Mouse (Mus musculus) kidney, embryonic 16.5 days (tissue): ENCODE data around the gene Luzp1. TPM values are rescaled to one million over a fixed set of nuclear protein-coding genes. Genes with fewer than 3 reads are reported as not detected.

Experiments
- ATAC-seq: fragments of 200-750 bp; cut with Nextera tagmentation; 2 replicates; pipeline ENCODE4 v1.8.0; 2017; ENCODE audit warnings: moderate TSS enrichment; ENCODE audit not compliant: low FRiP score, low TSS enrichment
- H3K27ac ChIP-seq: fragments of 300-500 bp; sonication (generic); 2 replicates; pipeline ENCODE4 v1.5.1; 2014; ENCODE audit warnings: low read length
- H3K27me3 ChIP-seq: fragments of 300-500 bp; sonication (generic); 2 replicates; pipeline ENCODE4 v1.6.1; 2014; ENCODE audit warnings: low read length, control low read depth, mixed read lengths; ENCODE audit not compliant: insufficient read depth
- H3K36me3 ChIP-seq: fragments of 300-500 bp; sonication (generic); 2 replicates; pipeline ENCODE4 v1.6.1; 2014; ENCODE audit warnings: low read length, control low read depth, mixed read lengths; ENCODE audit not compliant: insufficient read depth
- H3K4me1 ChIP-seq: fragments of 300-500 bp; sonication (generic); 2 replicates; pipeline ENCODE4 v1.6.1; 2014; ENCODE audit warnings: low read length, control low read depth, mixed read lengths; ENCODE audit not compliant: insufficient read depth
- H3K4me2 ChIP-seq: fragments of 300-500 bp; sonication (generic); replicated peaks from 2 replicates; pipeline ENCODE4 v1.6.1; 2014; ENCODE audit warnings: low read depth, low read length
- H3K4me3 ChIP-seq: fragments of 300-500 bp; sonication (generic); 2 replicates; pipeline ENCODE4 v1.5.1; 2014; ENCODE audit warnings: mild to moderate bottlenecking, low read length
- H3K9ac ChIP-seq: fragments of 300-500 bp; sonication (generic); replicated peaks from 2 replicates; pipeline ENCODE4 v1.6.1; 2014; ENCODE audit warnings: low read length
- H3K9me3 ChIP-seq: fragments of 300-500 bp; sonication (generic); 2 replicates; pipeline ENCODE4 v1.6.1; 2016; ENCODE audit warnings: low read length, control low read depth
- WGBS: fragments of 180-500 bp; shearing (Covaris S2); extraction: QIAGEN DNeasy Blood & Tissue Kit; methylation state at CpG from one replicate; pipeline ENCODE4 v1.1.7; 2014; 5-methylcytosine and 5-hydroxymethylcytosine counted together
- polyA plus RNA-seq: library from polyadenylated mRNA; unstranded; fragments of >200 nt; fragmentation: Nextera tagmentation; extraction: Ambion mirVana; gene quantifications from 2 replicates; pipeline ENCODE4 v1.2.1, GENCODE M21; 2015

Luzp1 gene
- polyA plus RNA-seq, 1 experiment from 2014 or later, result 131 TPM

DNA sequence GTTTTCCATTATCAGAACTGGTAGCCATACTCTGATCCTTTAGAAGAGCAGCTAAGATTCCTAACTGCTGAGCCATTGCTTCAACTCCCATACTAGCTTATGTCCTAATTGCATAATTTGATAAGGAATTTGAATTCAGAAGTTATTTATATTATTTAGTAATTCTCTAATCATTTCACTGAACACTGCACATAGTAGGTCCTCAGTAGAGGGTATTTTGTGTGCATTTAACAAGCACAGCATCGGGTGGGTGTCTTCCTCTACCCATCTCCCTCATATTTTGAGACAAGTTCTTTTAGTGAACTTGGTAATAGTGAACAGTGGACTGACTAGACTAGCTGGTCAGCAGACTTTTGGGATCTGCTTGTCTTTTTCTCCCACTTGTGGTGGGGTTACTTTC is 7.1 kb downstream of the Luzp1 start:
- H3K27ac ChIP-seq, result no peak overlapping the region
- H3K9me3 ChIP-seq, result no peaks in the 10 kb centered on the region
- no peak overlapping the region for H3K9ac ChIP-seq
- no peak overlapping the region for H3K4me3 ChIP-seq
- no peak for ATAC-seq
- no peaks in the 10 kb centered on the region for H3K27me3 ChIP-seq
- no peak overlapping the region for H3K4me2 ChIP-seq
- H3K36me3 ChIP-seq, result no peaks in the 10 kb centered on the region
- peaks cover 21% of the 10 kb centered on the region for H3K4me1 ChIP-seq
- 97% methylated on average over 1 of the region's 1 CpGs for WGBS

- Histone ChIP-seq H3K9ac (no peak overlapping the region), H3K27ac (no peak overlapping the region), H3K4me2 (no peak overlapping the region), H3K9me3 (no peaks in the 10 kb centered on the region), H3K4me3 (no peak overlapping the region), H3K27me3 (no peaks in the 10 kb centered on the region), H3K4me1 (no peaks in the 10 kb centered on the region), H3K36me3 (0 out of 2 replicates have a peak, but pooled peaks cover 5% of the 10 kb centered on the region)
- 79% methylated on average over 2 of the region's 2 CpGs for WGBS
- no peak for ATAC-seq
These were observed 17.0 kb downstream of the Luzp1 start for GRCm38 (mm10) chr4:136486549-136486948.

GRCm38 (mm10) chr4:136495993-136496392 is 26.4 kb downstream of the Luzp1 start:
- H3K4me3 ChIP-seq, result no peak overlapping the region
- no peak overlapping the region for H3K4me2 ChIP-seq
- no peak overlapping the region for H3K9ac ChIP-seq
- no peaks in the 10 kb centered on the region for H3K27me3 ChIP-seq
- no peaks in the 10 kb centered on the region for H3K9me3 ChIP-seq
- H3K27ac ChIP-seq, result no peak overlapping the region
- H3K4me1 ChIP-seq, result 0 out of 2 replicates have a peak, but pooled peaks cover 7% of the 10 kb centered on the region
- no peak for ATAC-seq
- H3K36me3 ChIP-seq, result no peaks in the 10 kb centered on the region

GRCm38 (mm10) chr4:136505426-136506215 is 36.1 kb downstream of the Luzp1 start:
- H3K27ac ChIP-seq, result no peak overlapping the region
- H3K4me2 ChIP-seq, result no peak overlapping the region
- H3K4me3 ChIP-seq, result no peak overlapping the region
- no peak for ATAC-seq
- H3K4me1 ChIP-seq, result peaks cover 6% of the 10 kb centered on the region; the same call in 1 of the 2 replicates
- WGBS, result 56% methylated on average over 2 of the region's 2 CpGs
- no peaks in the 10 kb centered on the region for H3K9me3 ChIP-seq
- H3K27me3 ChIP-seq, result no peaks in the 10 kb centered on the region
- no peaks in the 10 kb centered on the region for H3K36me3 ChIP-seq
- no peak overlapping the region for H3K9ac ChIP-seq

- Histone ChIP-seq H3K4me2 (no peak overlapping the region), H3K27ac (no peak overlapping the region), H3K9ac (no peak overlapping the region), H3K9me3 (no peaks in the 10 kb centered on the region), H3K36me3 (no peaks in the 10 kb centered on the region), H3K27me3 (no peaks in the 10 kb centered on the region), H3K4me3 (no peak overlapping the region), H3K4me1 (peaks cover 20% of the 10 kb centered on the region)
- no peak for ATAC-seq
- WGBS, result 80% methylated on average over 1 of the region's 1 CpGs
These were observed 40.3 kb downstream of the Luzp1 start for GRCm38 (mm10) chr4:136509857-136510256.

- Histone ChIP-seq H3K27me3 (no peaks in the 10 kb centered on the region), H3K9me3 (no peaks in the 10 kb centered on the region), H3K4me3 (no peak overlapping the region), H3K9ac (no peak overlapping the region), H3K4me2 (no peak overlapping the region), H3K27ac (no peak overlapping the region), H3K36me3 (no peaks in the 10 kb centered on the region), H3K4me1 (peaks cover 22% of the 10 kb centered on the region)
- 44% methylated on average over 4 of the region's 4 CpGs for WGBS
- no peak for ATAC-seq
These were observed 42.1 kb downstream of the Luzp1 start for GRCm38 (mm10) chr4:136511708-136512107.

DNA sequence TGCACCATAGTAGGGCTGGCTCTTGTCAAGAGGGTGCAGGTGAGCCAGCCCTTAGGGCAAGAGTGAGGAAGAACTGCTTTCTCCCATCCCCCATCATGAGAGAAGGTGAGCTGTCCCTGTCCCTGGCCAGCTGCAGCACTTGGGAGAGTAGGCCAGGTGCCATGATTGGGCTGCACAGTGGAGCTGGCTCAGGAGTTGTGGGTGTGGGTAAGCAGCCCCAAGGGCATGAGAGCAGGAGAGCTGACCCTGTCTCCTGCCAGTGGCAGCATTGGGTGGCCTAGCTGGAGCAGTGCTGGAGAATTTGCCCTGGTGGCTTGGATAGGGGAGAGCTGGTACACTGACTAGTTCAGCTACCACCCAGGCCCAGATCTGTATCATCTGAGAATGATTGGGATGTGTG is 43.3 kb downstream of the Luzp1 start:
- peak; percentile 27; the same call in 1 of the 2 replicates for ATAC-seq
- H3K27me3 ChIP-seq, result no peaks in the 10 kb centered on the region
- H3K4me1 ChIP-seq, result peaks cover 22% of the 10 kb centered on the region

GRCm38 (mm10) chr4:136518141-136518540 is 48.6 kb downstream of the Luzp1 start:
- Histone ChIP-seq H3K9me3 (no peaks in the 10 kb centered on the region), H3K27me3 (no peaks in the 10 kb centered on the region), H3K27ac (no peak overlapping the region), H3K4me3 (no peak overlapping the region), H3K4me2 (no peak overlapping the region), H3K4me1 (peaks cover 16% of the 10 kb centered on the region), H3K9ac (no peak overlapping the region), H3K36me3 (no peaks in the 10 kb centered on the region)
- WGBS, result 62% methylated on average over 2 of the region's 2 CpGs
- no peak for ATAC-seq

More for the DNA sequence above, 43.3 kb downstream of the Luzp1 start:
- H3K4me2 ChIP-seq, result no peak overlapping the region
- H3K36me3 ChIP-seq, result no peaks in the 10 kb centered on the region
- no peak overlapping the region for H3K4me3 ChIP-seq
- no peak overlapping the region for H3K9ac ChIP-seq
- no peaks in the 10 kb centered on the region for H3K9me3 ChIP-seq
- no peak overlapping the region for H3K27ac ChIP-seq

DNA sequence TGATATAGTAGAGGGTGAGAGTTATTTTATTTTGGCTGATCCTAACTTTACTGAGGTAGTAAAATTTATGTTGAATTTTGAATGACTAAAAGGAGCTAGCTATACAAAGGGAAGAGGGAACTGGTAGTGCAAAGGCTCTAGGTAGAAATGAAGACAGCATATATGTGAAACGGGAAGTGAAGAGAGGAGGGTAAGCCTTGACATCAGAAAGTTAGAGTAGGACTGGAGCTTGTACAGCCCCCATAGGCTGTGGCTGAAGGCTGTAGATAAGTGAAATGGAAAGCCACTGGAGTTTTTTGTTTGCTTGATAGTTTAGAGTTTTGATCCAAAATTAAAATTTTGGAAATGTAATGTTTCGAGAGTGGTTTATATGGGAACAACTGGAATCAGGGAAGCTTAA is 49.0 kb downstream of the Luzp1 start:
- no peaks in the 10 kb centered on the region for H3K36me3 ChIP-seq
- no peaks in the 10 kb centered on the region for H3K27me3 ChIP-seq
- no peak overlapping the region for H3K9ac ChIP-seq
- no peak for ATAC-seq
- no peak overlapping the region for H3K4me3 ChIP-seq
- peaks cover 12% of the 10 kb centered on the region; the same call in 1 of the 2 replicates for H3K4me1 ChIP-seq
- WGBS, result 89% methylated on average over 2 of the region's 2 CpGs
- no peak overlapping the region for H3K4me2 ChIP-seq
- no peak overlapping the region for H3K27ac ChIP-seq
- H3K9me3 ChIP-seq, result no peaks in the 10 kb centered on the region

- Histone ChIP-seq H3K4me3 (no peak overlapping the region), H3K4me1 (0 out of 2 replicates have a peak, but pooled peaks cover 5% of the 10 kb centered on the region), H3K9ac (no peak overlapping the region), H3K9me3 (no peaks in the 10 kb centered on the region), H3K27me3 (no peaks in the 10 kb centered on the region), H3K27ac (no peak overlapping the region), H3K4me2 (no peak overlapping the region), H3K36me3 (no peaks in the 10 kb centered on the region)
- ATAC-seq, result no peak
These were observed 50.3 kb downstream of the Luzp1 start for GRCm38 (mm10) chr4:136519866-136520265.
